22 mouse cellular contexts compared by ENCODE assay signal in genomic region chr19:16318128-16318811, GRCm38 (mm10).
DNase-seq lines count a peak whose midpoint lies in the region; ATAC-seq lines count a peak whose summit lies in the region.
"Had no signal": no experiment of that assay in that cellular context is flagged by ENCODE, and none has a peak within 500 bp of the region (broad histone marks: within the 10 kb centered on the region; RNA-seq: fewer than 3 reads in every experiment).

No protein-coding gene starts in this region.

- ATAC-seq in hindbrain, embryonic 14.5 days (ENCODE audit: low FRiP score): no peak
- ATAC-seq in forebrain, embryonic 13.5 days: no peak
- ATAC-seq: forebrain, embryonic 15.5 days; hindbrain, embryonic 16.5 days; intestine, embryonic 16.5 days had no signal

- H3K27me3 ChIP-seq in heart, embryonic 10.5 days (ENCODE audit: insufficient read depth, poor library complexity, severe bottlenecking): no peaks in the 10 kb centered on the region
- no peaks in the 10 kb centered on the region for H3K27me3 ChIP-seq in hindbrain, embryonic 14.5 days (ENCODE audit: control insufficient read depth, insufficient read depth, low read length)
- H3K27me3 ChIP-seq in forebrain, embryonic 13.5 days: no peaks in the 10 kb centered on the region
- H3K27me3 ChIP-seq: CH12.LX; forebrain, embryonic 15.5 days; limb, embryonic 13.5 days; neural tube, embryonic 12.5 days had no signal

- no peak for DNase-seq in heart, embryonic 10.5 days (ENCODE audit: low spot score)
- no peak for DNase-seq in heart, adult 11 months
- peak; percentile 20 to 73 for DNase-seq in layer of hippocampus, adult 18-20 months (ENCODE audit: low spot score in 2 of 2)
- DNase-seq in layer of hippocampus, postnatal 10 days (ENCODE audit: low spot score in 2 of 2): no peak
- peak; percentile 22 for DNase-seq in MN1 (ENCODE audit: low spot score)
- peak; percentile 31 to 34 for DNase-seq in layer of hippocampus, postnatal 36 days
- DNase-seq in hindbrain, embryonic 14.5 days (ENCODE audit: low spot score): no peak
- DNase-seq: adrenal gland, postnatal 36 days; cerebellum, adult 18-20 months; heart, postnatal 36 days; lung, adult 18-20 months; lung, postnatal 14 days; thymus, postnatal 25 days had no signal

- H3K9ac ChIP-seq in hindbrain, embryonic 14.5 days: no peak overlapping the region
- H3K9ac ChIP-seq in forebrain, embryonic 13.5 days: no peak overlapping the region
- H3K9ac ChIP-seq: forebrain, embryonic 15.5 days; limb, embryonic 13.5 days; neural tube, embryonic 12.5 days had no signal

- H3K4me1 ChIP-seq in heart, embryonic 10.5 days: peaks cover 16% of the 10 kb centered on the region; the same call in 1 of the 2 replicates
- peaks cover 11% of the 10 kb centered on the region; the same call in 1 of the 2 replicates for H3K4me1 ChIP-seq in hindbrain, embryonic 14.5 days (replicated peaks; ENCODE audit: control insufficient read depth, insufficient read depth, low read length)
- peaks cover 12% of the 10 kb centered on the region for H3K4me1 ChIP-seq in forebrain, embryonic 13.5 days

- 66% methylated on average over 14 of the region's 14 CpGs for WGBS in heart, embryonic 10.5 days
- 69% methylated on average over 14 of the region's 14 CpGs for WGBS in hindbrain, embryonic 14.5 days
- 77% methylated on average over 14 of the region's 14 CpGs for WGBS in forebrain, embryonic 13.5 days

- H3K27ac ChIP-seq in heart, embryonic 10.5 days: 0 out of 2 replicates have a peak overlapping the region, but pooled peaks have one; percentile 29
- H3K27ac ChIP-seq in hindbrain, embryonic 14.5 days: no peak overlapping the region
- no peak overlapping the region for H3K27ac ChIP-seq in forebrain, embryonic 13.5 days
- H3K27ac ChIP-seq: forebrain, embryonic 15.5 days; limb, embryonic 13.5 days; neural tube, embryonic 12.5 days had no signal

- no peaks in the 10 kb centered on the region for H3K9me3 ChIP-seq in heart, embryonic 10.5 days
- H3K9me3 ChIP-seq in hindbrain, embryonic 14.5 days (ENCODE audit: control insufficient read depth, low read length): no peaks in the 10 kb centered on the region
- H3K9me3 ChIP-seq in forebrain, embryonic 13.5 days (replicated peaks): no peaks in the 10 kb centered on the region
- H3K9me3 ChIP-seq: forebrain, embryonic 15.5 days; limb, embryonic 13.5 days; neural tube, embryonic 12.5 days had no signal

- H3K36me3 ChIP-seq in heart, embryonic 10.5 days: no peaks in the 10 kb centered on the region
- peaks cover 7% of the 10 kb centered on the region; the same call in 1 of the 2 replicates for H3K36me3 ChIP-seq in hindbrain, embryonic 14.5 days (replicated peaks; ENCODE audit: control insufficient read depth, insufficient read depth)
- H3K36me3 ChIP-seq in forebrain, embryonic 13.5 days (ENCODE audit: poor library complexity, severe bottlenecking): peaks cover 6% of the 10 kb centered on the region; the same call in 1 of the 2 replicates
- H3K36me3 ChIP-seq: forebrain, embryonic 15.5 days; neural tube, embryonic 12.5 days had no signal

- no peak overlapping the region for H3K4me2 ChIP-seq in hindbrain, embryonic 14.5 days (replicated peaks)
- no peak overlapping the region for H3K4me2 ChIP-seq in forebrain, embryonic 13.5 days
- H3K4me2 ChIP-seq: forebrain, embryonic 15.5 days; limb, embryonic 13.5 days; midbrain, embryonic 11.5 days; neural tube, embryonic 12.5 days had no signal

- no peak overlapping the region for H3K4me3 ChIP-seq in heart, embryonic 10.5 days
- no peak overlapping the region for H3K4me3 ChIP-seq in hindbrain, embryonic 14.5 days (replicated peaks; ENCODE audit: low read length)
- H3K4me3 ChIP-seq in forebrain, embryonic 13.5 days: no peak overlapping the region
- H3K4me3 ChIP-seq: erythroblast, embryonic 14.5 days; forebrain, embryonic 15.5 days; limb, embryonic 13.5 days; neural tube, embryonic 12.5 days had no signal

Comparison
In these comparisons a context has a peak if more than half of its experiments do, and no peak if none do; other contexts are left out.
1. DNase-seq: peak in layer of hippocampus, adult 18-20 months (2 of 2), MN1 (single experiment) and layer of hippocampus, postnatal 36 days (2 of 2); none in heart, embryonic 10.5 days (single experiment), heart, adult 11 months (single experiment), layer of hippocampus, postnatal 10 days (0 of 2) and hindbrain, embryonic 14.5 days (single experiment).